In genomic region chr1:126606189-126607080, GRCm38 (mm10) we compare ENCODE assay signal across 14 mouse cellular contexts.
A peak's percentile ranks its signal among the peaks of the same experiment; 100 is the strongest.
DNase-seq lines count a peak whose midpoint lies in the region; ATAC-seq lines count a peak whose summit lies in the region.
"Had no signal": no experiment of that assay in that cellular context is flagged by ENCODE, and none has a peak within 500 bp of the region (broad histone marks: within the 10 kb centered on the region; RNA-seq: fewer than 3 reads in every experiment).

No protein-coding gene starts in this region.

- DNase-seq in lung, postnatal 36 days = no peak
- no peak for DNase-seq in thymus, postnatal 36 days
- no peak for DNase-seq in spleen, adult 12 weeks (ENCODE audit: low spot score)
- no peak for DNase-seq in kidney, postnatal 14 days
- DNase-seq: cerebellum, adult 18-20 months; kidney, adult 8-10 months; liver, embryonic 13.5 days; right cerebral cortex, postnatal 14 days had no signal

- H3K36me3 ChIP-seq in lung, embryonic 15.5 days = no peaks in the 10 kb centered on the region
- H3K36me3 ChIP-seq in hindbrain, embryonic 12.5 days = no peaks in the 10 kb centered on the region
- H3K36me3 ChIP-seq in midbrain, embryonic 12.5 days = no peaks in the 10 kb centered on the region
- H3K36me3 ChIP-seq in neural tube, embryonic 15.5 days = no peaks in the 10 kb centered on the region
- H3K36me3 ChIP-seq: heart, embryonic 15.5 days; limb, embryonic 10.5 days; liver, embryonic 13.5 days had no signal

- H3K4me2 ChIP-seq in lung, embryonic 15.5 days = no peak overlapping the region
- no peak overlapping the region for H3K4me2 ChIP-seq in hindbrain, embryonic 12.5 days (replicated peaks)
- no peak overlapping the region for H3K4me2 ChIP-seq in midbrain, embryonic 12.5 days (replicated peaks)
- 0 out of 2 replicates have a peak overlapping the region, but pooled peaks have one; percentile 4 for H3K4me2 ChIP-seq in neural tube, embryonic 15.5 days
- H3K4me2 ChIP-seq: heart, embryonic 15.5 days; liver, embryonic 13.5 days had no signal

- H3K4me3 ChIP-seq in lung, embryonic 15.5 days = no peak overlapping the region
- H3K4me3 ChIP-seq in hindbrain, embryonic 12.5 days = no peak overlapping the region
- H3K4me3 ChIP-seq in midbrain, embryonic 12.5 days = no peak overlapping the region
- H3K4me3 ChIP-seq in neural tube, embryonic 15.5 days (replicated peaks) = no peak overlapping the region
- H3K4me3 ChIP-seq: heart, embryonic 15.5 days; limb, embryonic 10.5 days; liver, embryonic 13.5 days had no signal

- no peak for ATAC-seq in lung, embryonic 15.5 days (ENCODE audit: borderline replicate concordance, extremely low read depth, low FRiP score, low TSS enrichment)
- peak; percentile 53 for ATAC-seq in hindbrain, embryonic 12.5 days (ENCODE audit: low FRiP score)
- ATAC-seq in midbrain, embryonic 12.5 days (ENCODE audit: low FRiP score, low read depth) = peak; percentile 76
- ATAC-seq in neural tube, embryonic 15.5 days (ENCODE audit: low FRiP score) = no peak; the same call in 1 of the 2 replicates

- H3K9ac ChIP-seq in lung, embryonic 15.5 days = no peak overlapping the region
- no peak overlapping the region for H3K9ac ChIP-seq in hindbrain, embryonic 12.5 days
- H3K9ac ChIP-seq in midbrain, embryonic 12.5 days (replicated peaks) = no peak overlapping the region
- no peak overlapping the region for H3K9ac ChIP-seq in neural tube, embryonic 15.5 days (replicated peaks)
- H3K9ac ChIP-seq: heart, embryonic 15.5 days; liver, embryonic 13.5 days had no signal

- peaks cover 34% of the 10 kb centered on the region for H3K4me1 ChIP-seq in lung, embryonic 15.5 days
- H3K4me1 ChIP-seq in hindbrain, embryonic 12.5 days = peaks cover 29% of the 10 kb centered on the region
- H3K4me1 ChIP-seq in midbrain, embryonic 12.5 days = peaks cover 16% of the 10 kb centered on the region
- H3K4me1 ChIP-seq in neural tube, embryonic 15.5 days = peaks cover 21% of the 10 kb centered on the region
- H3K4me1 ChIP-seq: heart, embryonic 15.5 days; liver, embryonic 13.5 days had no signal

- H3K9me3 ChIP-seq in lung, embryonic 15.5 days = no peaks in the 10 kb centered on the region
- H3K9me3 ChIP-seq in hindbrain, embryonic 12.5 days (replicated peaks) = no peaks in the 10 kb centered on the region
- no peaks in the 10 kb centered on the region for H3K9me3 ChIP-seq in midbrain, embryonic 12.5 days
- no peaks in the 10 kb centered on the region for H3K9me3 ChIP-seq in neural tube, embryonic 15.5 days (replicated peaks)
- H3K9me3 ChIP-seq: heart, embryonic 15.5 days; limb, embryonic 10.5 days; liver, embryonic 13.5 days had no signal

- no peaks in the 10 kb centered on the region for H3K27me3 ChIP-seq in lung, embryonic 15.5 days
- no peaks in the 10 kb centered on the region for H3K27me3 ChIP-seq in hindbrain, embryonic 12.5 days
- no peaks in the 10 kb centered on the region for H3K27me3 ChIP-seq in midbrain, embryonic 12.5 days
- H3K27me3 ChIP-seq in neural tube, embryonic 15.5 days (replicated peaks) = no peaks in the 10 kb centered on the region
- H3K27me3 ChIP-seq: heart, embryonic 15.5 days; liver, embryonic 13.5 days had no signal

- WGBS in lung, embryonic 15.5 days = 71% methylated on average over 14 of the region's 14 CpGs
- WGBS in hindbrain, embryonic 12.5 days = 47% methylated on average over 14 of the region's 14 CpGs
- WGBS in midbrain, embryonic 12.5 days = 47% methylated on average over 14 of the region's 14 CpGs
- 30% methylated on average over 14 of the region's 14 CpGs for WGBS in neural tube, embryonic 15.5 days

- 0 out of 2 replicates have a peak overlapping the region, but pooled peaks have one; percentile 5 for H3K27ac ChIP-seq in lung, embryonic 15.5 days
- peak overlapping the region; percentile 7; the same call in 1 of the 2 replicates for H3K27ac ChIP-seq in hindbrain, embryonic 12.5 days
- peak overlapping the region; percentile 64 for H3K27ac ChIP-seq in midbrain, embryonic 12.5 days (replicated peaks)
- H3K27ac ChIP-seq in neural tube, embryonic 15.5 days (replicated peaks) = peak overlapping the region; percentile 38; the same call in 1 of the 2 replicates
- H3K27ac ChIP-seq: heart, embryonic 15.5 days; limb, embryonic 10.5 days; liver, embryonic 13.5 days had no signal

Comparison
In these comparisons a context has a peak if more than half of its experiments do, and no peak if none do; other contexts are left out.
1. ATAC-seq: peak in hindbrain, embryonic 12.5 days (single experiment) and midbrain, embryonic 12.5 days (single experiment); none in lung, embryonic 15.5 days (single experiment) and neural tube, embryonic 15.5 days (single experiment).
2. H3K27ac ChIP-seq: peak in every context shown above with its lines; median percentile 64 in midbrain, embryonic 12.5 days; 38 in neural tube, embryonic 15.5 days; 7 in hindbrain, embryonic 12.5 days; 5 in lung, embryonic 15.5 days.